Mouse (Mus musculus) forebrain, postnatal 0 days (tissue): ENCODE data around the gene Skp1a. TPM values are rescaled to one million over a fixed set of nuclear protein-coding genes. Genes with fewer than 3 reads are reported as not detected.

Experiments
- ATAC-seq: fragments of 200-750 bp; cut with Nextera tagmentation; 2 replicates; pipeline ENCODE4 v1.8.0; 2017; ENCODE audit warnings: mild to moderate bottlenecking, moderate library complexity
- DNase-seq: peaks from one replicate; pipeline ENCODE4 v3.0.0-alpha.2; 2015
- H3K27ac ChIP-seq: fragments of 300-500 bp; sonication (generic); 2 replicates; pipeline ENCODE4 v1.5.1; 2014; ENCODE audit warnings: low read depth, mild to moderate bottlenecking, antibody characterized with exemption, low read length, moderate library complexity, mixed read lengths
- H3K27me3 ChIP-seq: fragments of 300-500 bp; sonication (generic); 2 replicates; pipeline ENCODE4 v1.6.1; 2014; ENCODE audit warnings: mild to moderate bottlenecking, low read length, mixed read lengths; ENCODE audit not compliant: insufficient read depth
- H3K36me3 ChIP-seq: fragments of 300-500 bp; sonication (generic); 2 replicates; pipeline ENCODE4 v1.6.1; 2014; ENCODE audit warnings: mild to moderate bottlenecking, moderate library complexity; ENCODE audit not compliant: insufficient read depth
- H3K4me1 ChIP-seq: fragments of 300-500 bp; sonication (generic); 2 replicates; pipeline ENCODE4 v1.6.1; 2014; ENCODE audit warnings: antibody characterized with exemption; ENCODE audit not compliant: insufficient read depth
- H3K4me2 ChIP-seq: fragments of 300-500 bp; sonication (generic); 2 replicates; pipeline ENCODE4 v1.6.1; 2014; ENCODE audit warnings: low read depth, mild to moderate bottlenecking, moderate library complexity
- H3K4me3 ChIP-seq: fragments of 300-500 bp; sonication (generic); 2 replicates; pipeline ENCODE4 v1.5.1; 2014; ENCODE audit warnings: low read depth, low read length, mixed read lengths
- H3K9ac ChIP-seq: fragments of 300-500 bp; sonication (generic); 2 replicates; pipeline ENCODE4 v1.6.1; 2014; ENCODE audit warnings: mild to moderate bottlenecking
- H3K9me3 ChIP-seq: fragments of 300-500 bp; sonication (generic); 2 replicates; pipeline ENCODE4 v1.6.1; 2016; ENCODE audit warnings: low read length
- CTCF ChIP-seq: sonication (generic); IDR thresholded peaks from 2 replicates; pipeline ENCODE4 v1.5.1; 2016; ENCODE audit warnings: antibody characterized with exemption, control low read depth, low read depth
- WGBS: fragments of 180-500 bp; shearing (Covaris S2); extraction: QIAGEN DNeasy Blood & Tissue Kit; methylation state at CpG from one replicate; pipeline ENCODE4 v1.1.7; 2014; 5-methylcytosine and 5-hydroxymethylcytosine counted together
- polyA plus RNA-seq: library from polyadenylated mRNA; unstranded; fragments of >200 nt; fragmentation: Nextera tagmentation; extraction: Ambion mirVana; gene quantifications from 2 replicates; pipeline ENCODE4 v1.2.1, GENCODE M21; 2015
- total RNA-seq: library from RNA; depleted of rRNA; stranded (reverse); fragments of >200 nt; gene quantifications from 2 replicates; pipeline ENCODE4 v1.2.3, GENCODE M21; 2014; rRNA removed

The Skp1a gene
- total and polyA plus RNA-seq, 2 experiments from 2014 or later = 767 to 1,355 TPM

DNA sequence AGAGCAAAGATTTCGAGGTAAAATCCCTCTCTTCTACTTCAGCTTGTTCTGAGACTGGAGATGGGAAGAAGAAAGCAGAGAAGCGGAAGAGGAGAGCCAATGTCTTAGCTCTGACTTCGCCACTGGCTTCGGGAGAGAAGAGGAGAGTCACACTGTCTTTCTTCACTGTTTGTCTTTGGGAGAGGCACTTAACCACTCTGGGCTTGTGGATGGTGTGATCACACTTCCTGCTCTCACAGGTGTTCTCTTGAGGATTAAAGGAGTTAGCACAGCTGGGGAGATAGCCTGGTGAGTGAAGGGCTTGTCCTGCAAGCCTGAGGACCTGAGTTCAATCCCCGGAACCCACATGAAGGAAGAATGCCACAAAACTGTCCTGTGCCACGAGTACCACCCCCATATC, 61.1 kb downstream of the Skp1a start:
- no peak for DNase-seq
- H3K9ac ChIP-seq = no peak overlapping the region

GRCm38 (mm10) chr11:52294103-52294502, 62.3 kb downstream of the Skp1a start:
- Histone ChIP-seq H3K27ac (no peak overlapping the region), H3K9ac (no peak overlapping the region), H3K36me3 (no peaks in the 10 kb centered on the region), H3K4me3 (no peak overlapping the region), H3K4me1 (no peaks in the 10 kb centered on the region), H3K4me2 (no peak overlapping the region), H3K27me3 (no peaks in the 10 kb centered on the region), H3K9me3 (no peaks in the 10 kb centered on the region)
- DNase-seq (no peak), ATAC-seq (no peak)
- 85% methylated on average over 9 of the region's 9 CpGs for WGBS
- TF ChIP-seq CTCF = no peak

More for the DNA sequence above, 61.1 kb downstream of the Skp1a start:
- Histone ChIP-seq H3K4me1 (no peaks in the 10 kb centered on the region), H3K27me3 (no peaks in the 10 kb centered on the region), H3K9me3 (no peaks in the 10 kb centered on the region), H3K36me3 (no peaks in the 10 kb centered on the region), H3K27ac (no peak overlapping the region), H3K4me3 (no peak overlapping the region), H3K4me2 (no peak overlapping the region)
- TF ChIP-seq CTCF = no peak
- 82% methylated on average over 6 of the region's 6 CpGs for WGBS
- ATAC-seq = no peak

Other genes with a start within 250 kb of the Skp1a start
- 148 and 162 TPM in 2 replicates for gene Ube2b, start 231.2 kb upstream of the Skp1a start, total RNA-seq
- 244 and 249 TPM in 2 replicates for gene Ube2b, start 231.2 kb upstream of the Skp1a start, polyA plus RNA-seq
- gene Cdkl3, start 227.8 kb upstream of the Skp1a start, total RNA-seq = 33.2 and 35.5 TPM in 2 replicates
- 40.4 and 45.1 TPM in 2 replicates for gene Cdkl3, start 227.8 kb upstream of the Skp1a start, polyA plus RNA-seq
- 141 and 143 TPM in 2 replicates for gene Ppp2ca, start 133.3 kb upstream of the Skp1a start, total RNA-seq
- gene Ppp2ca, start 133.3 kb upstream of the Skp1a start, polyA plus RNA-seq = 105 and 112 TPM in 2 replicates
- gene Olfr1373, start 86.5 kb upstream of the Skp1a start, total RNA-seq = not detected in 2 replicates
- not detected in 2 replicates for gene Olfr1373, start 86.5 kb upstream of the Skp1a start, polyA plus RNA-seq
- not detected in 2 replicates for gene Olfr1371, start 18.0 kb upstream of the Skp1a start, total RNA-seq
- gene Olfr1371, start 18.0 kb upstream of the Skp1a start, polyA plus RNA-seq = not detected in 2 replicates
- gene Tcf7, start 51.0 kb downstream of the Skp1a start, total RNA-seq = 1.6 and 2.3 TPM in 2 replicates
- 4.4 and 4.6 TPM in 2 replicates for gene Tcf7, start 51.0 kb downstream of the Skp1a start, polyA plus RNA-seq
- gene Vdac1, start 128.9 kb downstream of the Skp1a start, total RNA-seq = 306 and 330 TPM in 2 replicates
- 327 and 401 TPM in 2 replicates for gene Vdac1, start 128.9 kb downstream of the Skp1a start, polyA plus RNA-seq
- 97.9 and 115 TPM in 2 replicates for gene 9530068E07Rik, start 164.4 kb downstream of the Skp1a start, total RNA-seq
- gene 9530068E07Rik, start 164.4 kb downstream of the Skp1a start, polyA plus RNA-seq = 119 and 127 TPM in 2 replicates